Mouse (Mus musculus): Measurements from ENCODE around the gene Il6. TPM values are rescaled to one million over a fixed set of nuclear protein-coding genes. Genes with fewer than 3 reads are reported as not detected.
A peak's percentile ranks its signal among the peaks of the same experiment; 100 is the strongest.

The Il6 gene
- polyA plus RNA-seq (2014; fragmentation: Nextera tagmentation; extraction: Ambion mirVana) = 0.28 and 0.36 TPM in 2 replicates

DNA sequence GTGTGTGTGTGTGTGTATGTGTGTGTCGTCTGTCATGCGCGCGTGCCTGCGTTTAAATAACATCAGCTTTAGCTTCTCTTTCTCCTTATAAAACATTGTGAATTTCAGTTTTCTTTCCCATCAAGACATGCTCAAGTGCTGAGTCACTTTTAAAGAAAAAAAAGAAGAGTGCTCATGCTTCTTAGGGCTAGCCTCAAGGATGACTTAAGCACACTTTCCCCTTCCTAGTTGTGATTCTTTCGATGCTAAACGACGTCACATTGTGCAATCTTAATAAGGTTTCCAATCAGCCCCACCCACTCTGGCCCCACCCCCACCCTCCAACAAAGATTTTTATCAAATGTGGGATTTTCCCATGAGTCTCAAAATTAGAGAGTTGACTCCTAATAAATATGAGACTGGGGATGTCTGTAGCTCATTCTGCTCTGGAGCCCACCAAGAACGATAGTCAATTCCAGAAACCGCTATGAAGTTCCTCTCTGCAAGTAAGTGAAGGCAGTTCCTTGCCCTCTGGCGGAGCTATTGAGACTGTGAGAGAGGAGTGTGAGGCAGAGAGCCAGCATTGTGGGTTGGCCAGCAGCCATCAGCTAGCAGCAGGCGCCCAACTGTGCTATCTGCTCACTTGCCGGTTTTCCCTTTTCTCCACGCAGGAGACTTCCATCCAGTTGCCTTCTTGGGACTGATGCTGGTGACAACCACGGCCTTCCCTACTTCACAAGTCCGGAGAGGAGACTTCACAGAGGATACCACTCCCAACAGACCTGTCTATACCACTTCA, at the start of gene Il6:
Il6 (plus strand) TSS at position 389 of the 778 bp plus-strand sequence.
- Histone ChIP-seq H3K36me3 (ENCODE audit: control insufficient read depth, insufficient read depth, low read length) (no peaks in the 10 kb centered on the region), H3K9me3 (ENCODE audit: control insufficient read depth, low read length) (no peaks in the 10 kb centered on the region), H3K4me3 (ENCODE audit: control insufficient read depth in 1 of 2, insufficient read depth in 1 of 2, low read depth in 1 of 2, low read length in 2 of 2) (no peak within 1 kb of the TSS), H3K4me1 (ENCODE audit: control insufficient read depth in 2 of 2, insufficient read depth in 2 of 2, low read length in 2 of 2) (peaks cover 2 to 5% of the 10 kb centered on the region in 2 experiments), H3K27me3 (ENCODE audit: control insufficient read depth, insufficient read depth, low read length) (no peaks in the 10 kb centered on the region), H3K27ac (replicated peaks in 1 of 2; ENCODE audit: control insufficient read depth in 1 of 2, insufficient read depth in 1 of 2, low read depth in 2 of 2, low read length in 2 of 2) (0 out of 4 replicates have a peak within 1 kb of the TSS, but pooled peaks of 1 of the 2 experiments have one; percentile 4), H3K9ac (ENCODE audit: low read length) (no peak within 1 kb of the TSS), H3K4me2 (ENCODE audit: low read length) (peak within 1 kb of the TSS; percentile 37)
- 44% methylated on average over 16 of the region's 16 CpGs for WGBS
- peak; percentile 66 for ATAC-seq (ENCODE audit: insufficient number of reproducible peaks, insufficient read depth, low FRiP score, low read depth)

DNA sequence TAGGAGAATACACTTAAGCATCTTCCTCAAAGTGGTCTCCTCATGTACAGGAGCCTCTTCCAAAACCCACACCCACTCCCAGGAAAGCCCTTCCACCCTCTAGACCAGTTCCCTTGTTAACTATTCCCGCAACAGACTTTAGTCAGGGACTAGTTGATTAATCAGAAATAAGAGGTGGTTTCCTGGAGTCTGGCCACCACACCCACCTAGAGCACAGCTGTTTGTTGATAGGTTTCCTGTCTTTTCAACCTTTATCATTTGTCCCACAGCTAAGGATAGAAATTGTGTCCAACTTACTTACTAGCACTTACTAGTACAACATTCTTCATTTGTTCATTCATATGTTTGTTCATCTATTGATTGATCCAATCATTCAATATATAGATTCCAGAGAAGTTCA, 49.4 kb upstream of the Il6 start:
- Histone ChIP-seq H3K4me1 (ENCODE audit: control insufficient read depth in 2 of 2, insufficient read depth in 2 of 2, low read length in 2 of 2) (no peaks in the 10 kb centered on the region), H3K4me2 (ENCODE audit: low read length) (no peak overlapping the region), H3K9me3 (ENCODE audit: control insufficient read depth, low read length) (no peaks in the 10 kb centered on the region), H3K36me3 (ENCODE audit: control insufficient read depth, insufficient read depth, low read length) (no peaks in the 10 kb centered on the region), H3K27ac (replicated peaks in 1 of 2; ENCODE audit: control insufficient read depth in 1 of 2, insufficient read depth in 1 of 2, low read depth in 2 of 2, low read length in 2 of 2) (no peak overlapping the region), H3K4me3 (ENCODE audit: control insufficient read depth in 1 of 2, insufficient read depth in 1 of 2, low read depth in 1 of 2, low read length in 2 of 2) (no peak overlapping the region), H3K9ac (ENCODE audit: low read length) (no peak overlapping the region), H3K27me3 (ENCODE audit: control insufficient read depth, insufficient read depth, low read length) (no peaks in the 10 kb centered on the region)
- WGBS = 78% methylated on average over 1 of the region's 1 CpGs
- no peak for ATAC-seq (ENCODE audit: insufficient number of reproducible peaks, insufficient read depth, low FRiP score, low read depth)

DNA sequence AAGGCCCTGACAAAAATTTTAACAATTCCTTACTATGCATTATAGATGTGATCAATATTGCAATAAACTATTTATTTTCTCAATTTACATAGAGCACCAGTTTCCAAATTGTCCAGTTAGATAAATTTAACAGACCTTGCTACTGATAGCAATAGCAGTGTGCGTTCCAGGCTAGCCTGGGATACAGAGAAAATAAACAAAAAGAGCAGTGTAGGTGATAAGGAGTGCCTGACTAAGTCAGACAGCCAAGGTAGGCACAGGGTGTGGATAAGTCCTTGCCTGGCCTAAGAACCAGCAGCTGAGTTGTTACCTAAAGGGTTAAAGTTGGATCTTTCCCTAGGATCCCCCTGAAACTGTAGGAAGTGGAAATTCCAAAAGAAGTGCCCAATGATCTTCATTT, 42.7 kb upstream of the Il6 start:
- Histone ChIP-seq H3K36me3 (ENCODE audit: control insufficient read depth, insufficient read depth, low read length) (no peaks in the 10 kb centered on the region), H3K4me2 (ENCODE audit: low read length) (no peak overlapping the region), H3K4me1 (ENCODE audit: control insufficient read depth in 2 of 2, insufficient read depth in 2 of 2, low read length in 2 of 2) (no peaks in the 10 kb centered on the region), H3K27me3 (ENCODE audit: control insufficient read depth, insufficient read depth, low read length) (no peaks in the 10 kb centered on the region), H3K4me3 (ENCODE audit: control insufficient read depth in 1 of 2, insufficient read depth in 1 of 2, low read depth in 1 of 2, low read length in 2 of 2) (no peak overlapping the region), H3K9ac (ENCODE audit: low read length) (no peak overlapping the region), H3K27ac (replicated peaks in 1 of 2; ENCODE audit: control insufficient read depth in 1 of 2, insufficient read depth in 1 of 2, low read depth in 2 of 2, low read length in 2 of 2) (no peak overlapping the region), H3K9me3 (ENCODE audit: control insufficient read depth, low read length) (no peaks in the 10 kb centered on the region)
- no peak for ATAC-seq (ENCODE audit: insufficient number of reproducible peaks, insufficient read depth, low FRiP score, low read depth)
- 45% methylated on average over 1 of the region's 1 CpGs for WGBS

DNA sequence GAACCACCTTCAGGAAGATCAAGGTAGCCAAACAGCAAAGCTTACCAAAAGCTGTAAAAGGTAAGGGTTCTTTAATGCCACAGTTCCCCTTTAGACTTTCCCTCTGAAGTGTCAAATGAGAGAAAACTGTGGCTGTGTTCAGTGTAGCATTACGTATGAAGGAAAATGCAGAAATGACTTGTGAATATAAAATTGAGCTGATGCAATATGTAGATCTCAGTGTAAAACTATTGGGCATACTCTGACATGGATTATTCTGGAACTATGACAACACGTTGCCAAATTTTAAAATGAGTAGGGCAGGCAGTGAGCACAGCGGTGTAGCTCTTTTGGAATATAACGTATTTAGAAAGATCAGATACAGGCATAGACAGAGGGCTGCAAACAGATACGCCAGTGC, 40.1 kb upstream of the Il6 start:
- 82% methylated on average over 5 of the region's 5 CpGs for WGBS
- H3K27me3 ChIP-seq (ENCODE audit: control insufficient read depth, insufficient read depth, low read length) = no peaks in the 10 kb centered on the region
- no peak overlapping the region for H3K27ac ChIP-seq (replicated peaks in 1 of 2; ENCODE audit: control insufficient read depth in 1 of 2, insufficient read depth in 1 of 2, low read depth in 2 of 2, low read length in 2 of 2)
- H3K4me1 ChIP-seq (ENCODE audit: control insufficient read depth in 2 of 2, insufficient read depth in 2 of 2, low read length in 2 of 2) = no peaks in the 10 kb centered on the region
- ATAC-seq (ENCODE audit: insufficient number of reproducible peaks, insufficient read depth, low FRiP score, low read depth) = no peak
- H3K9me3 ChIP-seq (ENCODE audit: control insufficient read depth, low read length) = no peaks in the 10 kb centered on the region
- H3K4me2 ChIP-seq (ENCODE audit: low read length) = no peak overlapping the region
- no peaks in the 10 kb centered on the region for H3K36me3 ChIP-seq (ENCODE audit: control insufficient read depth, insufficient read depth, low read length)
- H3K9ac ChIP-seq (ENCODE audit: low read length) = no peak overlapping the region
- no peak overlapping the region for H3K4me3 ChIP-seq (ENCODE audit: control insufficient read depth in 1 of 2, insufficient read depth in 1 of 2, low read depth in 1 of 2, low read length in 2 of 2)

DNA sequence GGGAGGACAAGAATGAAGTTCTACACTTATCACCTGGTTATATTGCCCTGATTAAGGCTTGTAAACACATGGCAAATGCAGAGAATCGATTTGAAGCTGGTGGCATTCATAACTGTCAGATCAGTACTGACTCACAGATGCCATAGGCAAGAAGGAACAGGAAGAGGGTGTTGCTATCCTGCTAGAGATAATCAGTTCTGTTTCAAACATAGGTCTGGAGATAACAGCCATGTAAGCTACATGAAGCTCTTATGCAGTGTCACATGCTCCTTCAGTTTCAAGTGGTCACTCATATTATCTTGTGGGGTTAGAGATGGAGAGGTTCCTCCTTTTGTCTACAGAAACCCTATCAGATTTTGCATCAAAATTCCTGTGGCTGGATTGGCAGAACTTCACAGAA, 39.4 kb upstream of the Il6 start:
- Histone ChIP-seq H3K27ac (replicated peaks in 1 of 2; ENCODE audit: control insufficient read depth in 1 of 2, insufficient read depth in 1 of 2, low read depth in 2 of 2, low read length in 2 of 2) (no peak overlapping the region), H3K36me3 (ENCODE audit: control insufficient read depth, insufficient read depth, low read length) (no peaks in the 10 kb centered on the region), H3K9ac (ENCODE audit: low read length) (no peak overlapping the region), H3K4me3 (ENCODE audit: control insufficient read depth in 1 of 2, insufficient read depth in 1 of 2, low read depth in 1 of 2, low read length in 2 of 2) (no peak overlapping the region), H3K27me3 (ENCODE audit: control insufficient read depth, insufficient read depth, low read length) (no peaks in the 10 kb centered on the region), H3K4me1 (ENCODE audit: control insufficient read depth in 2 of 2, insufficient read depth in 2 of 2, low read length in 2 of 2) (no peaks in the 10 kb centered on the region), H3K9me3 (ENCODE audit: control insufficient read depth, low read length) (no peaks in the 10 kb centered on the region), H3K4me2 (ENCODE audit: low read length) (no peak overlapping the region)
- 41% methylated on average over 1 of the region's 1 CpGs for WGBS
- ATAC-seq (ENCODE audit: insufficient number of reproducible peaks, insufficient read depth, low FRiP score, low read depth) = no peak

DNA sequence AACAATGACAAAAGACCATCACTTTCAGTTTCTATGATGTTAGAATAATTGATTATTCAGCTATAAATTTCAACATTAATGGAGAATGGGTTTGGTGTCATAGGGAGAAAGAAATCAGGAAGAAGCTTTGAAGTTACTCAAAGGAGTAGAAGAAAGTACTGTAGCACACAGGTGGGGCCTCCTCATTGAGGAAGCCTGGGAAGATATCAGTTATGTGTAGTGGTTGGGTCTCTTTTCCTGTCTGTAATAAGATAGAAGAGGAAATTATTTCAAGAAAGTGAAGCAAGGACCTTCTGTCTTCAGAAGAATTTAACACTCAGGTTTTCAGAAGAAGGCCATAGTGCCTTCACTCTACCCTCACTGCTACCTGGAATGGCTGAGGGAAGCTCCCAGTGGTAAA, 38.8 kb upstream of the Il6 start:
- no peak overlapping the region for H3K4me2 ChIP-seq (ENCODE audit: low read length)
- H3K9me3 ChIP-seq (ENCODE audit: control insufficient read depth, low read length) = no peaks in the 10 kb centered on the region
- no peaks in the 10 kb centered on the region for H3K36me3 ChIP-seq (ENCODE audit: control insufficient read depth, insufficient read depth, low read length)
- H3K9ac ChIP-seq (ENCODE audit: low read length) = no peak overlapping the region
- no peak overlapping the region for H3K4me3 ChIP-seq (ENCODE audit: control insufficient read depth in 1 of 2, insufficient read depth in 1 of 2, low read depth in 1 of 2, low read length in 2 of 2)
- H3K27me3 ChIP-seq (ENCODE audit: control insufficient read depth, insufficient read depth, low read length) = no peaks in the 10 kb centered on the region
- ATAC-seq (ENCODE audit: insufficient number of reproducible peaks, insufficient read depth, low FRiP score, low read depth) = no peak
- H3K27ac ChIP-seq (replicated peaks in 1 of 2; ENCODE audit: control insufficient read depth in 1 of 2, insufficient read depth in 1 of 2, low read depth in 2 of 2, low read length in 2 of 2) = no peak overlapping the region
- H3K4me1 ChIP-seq (ENCODE audit: control insufficient read depth in 2 of 2, insufficient read depth in 2 of 2, low read length in 2 of 2) = no peaks in the 10 kb centered on the region

DNA sequence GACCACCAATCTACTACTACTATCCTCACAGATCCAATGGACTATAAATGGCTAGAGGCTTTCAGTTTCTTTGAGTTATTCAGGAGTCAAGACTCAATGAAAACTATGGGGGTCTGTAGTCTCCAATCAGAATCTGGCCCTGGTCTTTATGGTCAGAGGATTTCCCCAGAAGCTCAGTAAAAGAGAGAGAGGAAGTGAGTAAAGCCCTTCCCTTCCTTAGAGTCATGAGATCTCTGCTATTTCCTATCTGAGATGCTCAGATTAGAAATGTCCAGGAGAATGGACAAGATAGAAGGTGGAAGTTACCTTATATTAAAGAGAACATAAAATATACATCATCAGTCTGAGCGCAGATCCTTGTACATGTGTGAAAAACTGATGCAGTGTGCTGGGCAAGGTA, 19.3 kb upstream of the Il6 start:
- H3K4me2 ChIP-seq (ENCODE audit: low read length) = no peak overlapping the region
- H3K27ac ChIP-seq (replicated peaks in 1 of 2; ENCODE audit: control insufficient read depth in 1 of 2, insufficient read depth in 1 of 2, low read depth in 2 of 2, low read length in 2 of 2) = no peak overlapping the region
- WGBS = 92% methylated on average over 1 of the region's 1 CpGs
- ATAC-seq (ENCODE audit: insufficient number of reproducible peaks, insufficient read depth, low FRiP score, low read depth) = no peak
- no peak overlapping the region for H3K4me3 ChIP-seq (ENCODE audit: control insufficient read depth in 1 of 2, insufficient read depth in 1 of 2, low read depth in 1 of 2, low read length in 2 of 2)
- H3K36me3 ChIP-seq (ENCODE audit: control insufficient read depth, insufficient read depth, low read length) = no peaks in the 10 kb centered on the region
- no peaks in the 10 kb centered on the region for H3K9me3 ChIP-seq (ENCODE audit: control insufficient read depth, low read length)
- no peaks in the 10 kb centered on the region for H3K27me3 ChIP-seq (ENCODE audit: control insufficient read depth, insufficient read depth, low read length)
- H3K9ac ChIP-seq (ENCODE audit: low read length) = no peak overlapping the region
- H3K4me1 ChIP-seq (ENCODE audit: control insufficient read depth in 2 of 2, insufficient read depth in 2 of 2, low read length in 2 of 2) = no peaks in the 10 kb centered on the region; a peak in 1 of 4 replicates

DNA sequence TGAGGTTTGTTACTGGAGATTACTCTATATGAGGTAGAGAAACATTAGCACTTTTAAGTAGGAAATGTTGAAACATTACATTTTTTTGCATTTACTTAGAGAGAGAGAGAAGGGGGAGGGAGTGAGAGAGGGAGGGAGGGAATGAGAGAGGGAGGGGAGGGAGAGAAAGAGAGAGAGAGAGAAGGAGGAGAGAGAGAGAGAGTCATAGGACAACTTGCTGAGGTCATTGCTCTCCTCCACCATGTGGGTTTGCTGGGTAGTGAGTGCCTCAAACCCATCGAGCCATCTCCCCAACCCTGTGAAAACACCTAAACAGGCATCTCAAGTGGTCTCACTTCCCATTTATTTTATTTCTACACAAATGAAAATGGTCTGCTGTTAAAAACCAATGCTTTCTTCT, 18.6 kb upstream of the Il6 start:
- H3K9ac ChIP-seq (ENCODE audit: low read length) = no peak overlapping the region
- no peaks in the 10 kb centered on the region for H3K36me3 ChIP-seq (ENCODE audit: control insufficient read depth, insufficient read depth, low read length)
- WGBS = 84% methylated on average over 1 of the region's 1 CpGs
- no peak overlapping the region for H3K27ac ChIP-seq (replicated peaks in 1 of 2; ENCODE audit: control insufficient read depth in 1 of 2, insufficient read depth in 1 of 2, low read depth in 2 of 2, low read length in 2 of 2)
- ATAC-seq (ENCODE audit: insufficient number of reproducible peaks, insufficient read depth, low FRiP score, low read depth) = no peak
- no peaks in the 10 kb centered on the region for H3K27me3 ChIP-seq (ENCODE audit: control insufficient read depth, insufficient read depth, low read length)
- H3K4me1 ChIP-seq (ENCODE audit: control insufficient read depth in 2 of 2, insufficient read depth in 2 of 2, low read length in 2 of 2) = no peaks in the 10 kb centered on the region; a peak in 1 of 4 replicates
- H3K4me2 ChIP-seq (ENCODE audit: low read length) = no peak overlapping the region
- H3K9me3 ChIP-seq (ENCODE audit: control insufficient read depth, low read length) = no peaks in the 10 kb centered on the region
- no peak overlapping the region for H3K4me3 ChIP-seq (ENCODE audit: control insufficient read depth in 1 of 2, insufficient read depth in 1 of 2, low read depth in 1 of 2, low read length in 2 of 2)
